Comparison of ENCODE assay signal across 11 mouse cellular contexts in the genomic region with DNA sequence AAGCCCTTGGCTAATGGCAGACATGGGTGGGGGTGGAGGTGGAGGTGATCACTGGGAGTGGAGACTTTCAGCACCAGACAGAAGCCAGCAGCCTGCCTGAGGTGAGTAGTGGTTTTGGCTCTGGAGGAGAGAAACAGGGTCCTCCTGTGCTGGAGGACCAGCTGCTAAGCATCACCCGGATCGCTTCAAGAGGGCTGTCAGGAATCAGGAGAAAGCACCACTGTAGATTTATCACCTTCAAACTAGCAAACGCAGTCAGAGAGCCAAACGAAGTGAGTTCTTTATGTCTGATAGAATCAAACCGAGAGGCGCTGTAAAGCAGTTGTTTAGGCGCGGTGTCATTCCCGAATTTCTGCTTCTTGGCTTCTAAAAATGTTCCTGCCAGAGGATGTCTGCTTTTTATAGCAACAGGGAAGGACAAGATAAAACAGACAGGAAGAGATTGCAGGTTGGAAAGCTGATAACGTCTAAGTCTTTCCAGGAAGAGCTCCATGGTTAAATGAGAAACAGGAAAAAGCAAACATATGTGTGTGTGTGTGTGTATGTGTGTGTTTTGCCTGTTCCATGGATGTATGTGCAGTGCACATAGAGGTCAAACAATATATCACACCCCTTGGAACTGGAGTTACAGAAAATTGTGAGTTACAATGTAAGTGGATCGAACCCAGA.
DNase-seq lines count a peak whose midpoint lies in the region; ATAC-seq lines count a peak whose summit lies in the region.
"Had no signal": no experiment of that assay in that cellular context is flagged by ENCODE, and none has a peak within 500 bp of the region (broad histone marks: within the 10 kb centered on the region; RNA-seq: fewer than 3 reads in every experiment).

No protein-coding gene starts in this region.

- no peaks in the 10 kb centered on the region for H3K9me3 ChIP-seq in liver, embryonic 11.5 days (ENCODE audit: control insufficient read depth, low read length)
- H3K9me3 ChIP-seq in liver, embryonic 12.5 days (replicated peaks) = no peaks in the 10 kb centered on the region
- no peaks in the 10 kb centered on the region for H3K9me3 ChIP-seq in heart, embryonic 15.5 days (replicated peaks)
- H3K9me3 ChIP-seq in stomach, embryonic 16.5 days (replicated peaks; ENCODE audit: control insufficient read depth, low read length) = peaks cover 5% of the 10 kb centered on the region; the same call in 1 of the 2 replicates
- H3K9me3 ChIP-seq: embryonic facial prominence, embryonic 15.5 days had no signal

- ATAC-seq in liver, embryonic 11.5 days (replicated peaks; ENCODE audit: low FRiP score) = no peak
- ATAC-seq in liver, embryonic 12.5 days = no peak
- ATAC-seq in heart, embryonic 15.5 days (replicated peaks; ENCODE audit: insufficient number of reproducible peaks, insufficient read depth, low FRiP score, low read depth) = no peak
- ATAC-seq in stomach, embryonic 16.5 days (ENCODE audit: insufficient read depth, low FRiP score) = peak; percentile 66
- ATAC-seq: forebrain, embryonic 16.5 days had no signal

- H3K4me3 ChIP-seq in liver, embryonic 11.5 days (ENCODE audit: low read depth, low read length) = no peak overlapping the region
- H3K4me3 ChIP-seq in liver, embryonic 12.5 days = no peak overlapping the region
- no peak overlapping the region for H3K4me3 ChIP-seq in heart, embryonic 15.5 days
- H3K4me3 ChIP-seq in stomach, embryonic 16.5 days (replicated peaks; ENCODE audit: low read length) = no peak overlapping the region
- H3K4me3 ChIP-seq: embryonic facial prominence, embryonic 15.5 days; limb, embryonic 12.5 days had no signal

- no peaks in the 10 kb centered on the region for H3K36me3 ChIP-seq in liver, embryonic 11.5 days (ENCODE audit: control insufficient read depth, insufficient read depth, low read length)
- no peaks in the 10 kb centered on the region for H3K36me3 ChIP-seq in liver, embryonic 12.5 days
- no peaks in the 10 kb centered on the region for H3K36me3 ChIP-seq in heart, embryonic 15.5 days
- no peaks in the 10 kb centered on the region for H3K36me3 ChIP-seq in stomach, embryonic 16.5 days (ENCODE audit: control insufficient read depth, insufficient read depth, low read length)

- 37% methylated on average over 11 of the region's 11 CpGs for WGBS in liver, embryonic 11.5 days
- 33% methylated on average over 11 of the region's 11 CpGs for WGBS in liver, embryonic 12.5 days (ENCODE audit: insufficient replicate concordance)
- WGBS in heart, embryonic 15.5 days = 22% methylated on average over 11 of the region's 11 CpGs
- WGBS in stomach, embryonic 16.5 days = 44% methylated on average over 11 of the region's 11 CpGs

- 0 out of 2 replicates have a peak overlapping the region, but pooled peaks have one; percentile 3 for H3K27ac ChIP-seq in liver, embryonic 11.5 days (ENCODE audit: low read depth, low read length)
- no peak overlapping the region for H3K27ac ChIP-seq in liver, embryonic 12.5 days
- H3K27ac ChIP-seq in heart, embryonic 15.5 days = peak overlapping the region; percentile 50
- H3K27ac ChIP-seq in stomach, embryonic 16.5 days (ENCODE audit: low read length) = peak overlapping the region; percentile 42; the same call in 1 of the 2 replicates
- H3K27ac ChIP-seq: embryonic facial prominence, embryonic 15.5 days; limb, embryonic 12.5 days had no signal

- no peak overlapping the region for H3K4me2 ChIP-seq in liver, embryonic 11.5 days
- H3K4me2 ChIP-seq in liver, embryonic 12.5 days = no peak overlapping the region
- no peak overlapping the region for H3K4me2 ChIP-seq in heart, embryonic 15.5 days
- H3K4me2 ChIP-seq in stomach, embryonic 16.5 days (ENCODE audit: low read depth, low read length) = no peak overlapping the region
- H3K4me2 ChIP-seq: embryonic facial prominence, embryonic 15.5 days; limb, embryonic 12.5 days had no signal

- no peak overlapping the region for H3K9ac ChIP-seq in liver, embryonic 11.5 days (ENCODE audit: low read depth, low read length)
- no peak overlapping the region for H3K9ac ChIP-seq in liver, embryonic 12.5 days
- no peak overlapping the region for H3K9ac ChIP-seq in heart, embryonic 15.5 days
- no peak overlapping the region for H3K9ac ChIP-seq in stomach, embryonic 16.5 days (ENCODE audit: low read length)
- H3K9ac ChIP-seq: embryonic facial prominence, embryonic 15.5 days; limb, embryonic 12.5 days had no signal

- no peaks in the 10 kb centered on the region for H3K4me1 ChIP-seq in liver, embryonic 11.5 days (replicated peaks; ENCODE audit: control insufficient read depth, insufficient read depth, low read length)
- H3K4me1 ChIP-seq in liver, embryonic 12.5 days = peaks cover 16% of the 10 kb centered on the region
- peaks cover 17% of the 10 kb centered on the region for H3K4me1 ChIP-seq in heart, embryonic 15.5 days (replicated peaks)
- no peaks in the 10 kb centered on the region for H3K4me1 ChIP-seq in stomach, embryonic 16.5 days (ENCODE audit: control insufficient read depth, insufficient read depth, low read length)
- H3K4me1 ChIP-seq: embryonic facial prominence, embryonic 15.5 days; limb, embryonic 12.5 days had no signal

- peak; percentile 4 for DNase-seq in adrenal gland, postnatal 14 days
- no peak for DNase-seq in adrenal gland, postnatal 36 days
- no peak for DNase-seq in liver, embryonic 11.5 days (ENCODE audit: low spot score)
- no peak for DNase-seq in spleen, postnatal 14 days (ENCODE audit: low spot score in 2 of 2)
- DNase-seq in thymus, postnatal 14 days = no peak

- no peaks in the 10 kb centered on the region for H3K27me3 ChIP-seq in liver, embryonic 11.5 days (replicated peaks; ENCODE audit: control insufficient read depth, insufficient read depth, low read length)
- H3K27me3 ChIP-seq in liver, embryonic 12.5 days (replicated peaks) = no peaks in the 10 kb centered on the region
- H3K27me3 ChIP-seq in heart, embryonic 15.5 days = no peaks in the 10 kb centered on the region
- no peaks in the 10 kb centered on the region for H3K27me3 ChIP-seq in stomach, embryonic 16.5 days (ENCODE audit: control insufficient read depth, insufficient read depth, low read length)
- H3K27me3 ChIP-seq: embryonic facial prominence, embryonic 15.5 days; limb, embryonic 12.5 days had no signal
